Mouse (Mus musculus): ENCODE measurements around the gene Sh3d19.
"Not testable (repeated sequence)": the region's sequence is repeated elsewhere in the genome, so short reads cannot be mapped to it uniquely, and the experiment has no call there.

Gene Sh3d19

DNA sequence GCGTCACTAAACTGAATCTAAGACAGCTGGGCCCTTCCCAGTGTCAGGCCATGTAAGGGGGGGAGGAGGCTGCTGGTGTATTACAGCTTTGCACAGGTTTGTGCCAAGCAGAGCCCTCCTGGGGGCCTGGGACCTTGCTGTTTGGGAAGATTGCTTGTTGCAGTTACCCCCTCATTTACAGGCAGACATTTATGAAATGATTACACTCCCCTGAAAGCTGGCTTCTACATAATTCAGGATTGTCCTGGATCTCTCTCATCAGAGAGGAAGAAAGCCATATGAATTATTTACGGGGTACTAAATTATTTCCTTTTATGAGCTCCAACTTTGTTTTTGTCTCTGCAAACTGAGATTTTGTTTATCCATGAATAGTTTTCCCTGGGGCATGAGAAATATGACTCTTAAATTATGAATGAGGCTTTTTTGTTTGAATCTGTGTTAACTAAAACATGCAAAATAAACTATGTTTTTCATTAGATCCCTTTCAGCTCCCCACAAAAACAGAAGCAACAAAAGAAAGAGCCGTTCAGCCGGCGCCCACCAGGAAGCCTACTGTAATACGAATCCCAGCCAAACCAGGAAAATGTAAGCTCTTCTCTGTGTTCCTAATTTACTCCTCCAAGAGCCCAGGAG lies 122.4 kb downstream of the Sh3d19 start:
- DNase-seq (ENCODE audit: low read depth, low spot score), result no peak

- DNase-seq (ENCODE audit: low read depth, low spot score), result no peak
Observed at GRCm38 (mm10) chr3:86093907-86094306, 123.0 kb downstream of the Sh3d19 start.

- no peak for DNase-seq (ENCODE audit: low read depth, low spot score)
Observed at GRCm38 (mm10) chr3:86101956-86102355, 131.0 kb downstream of the Sh3d19 start.

- DNase-seq (ENCODE audit: low read depth, low spot score), result no peak
Observed at GRCm38 (mm10) chr3:86103449-86104291, 132.8 kb downstream of the Sh3d19 start.

- DNase-seq (ENCODE audit: low read depth, low spot score), result not testable (repeated sequence)
Observed at GRCm38 (mm10) chr3:86104433-86104832, 133.5 kb downstream of the Sh3d19 start.

- DNase-seq (ENCODE audit: low read depth, low spot score), result no peak
Observed at GRCm38 (mm10) chr3:86104909-86105308, 134.0 kb downstream of the Sh3d19 start.

GRCm38 (mm10) chr3:86106086-86106632 lies 135.2 kb downstream of the Sh3d19 start:
- no peak for DNase-seq (ENCODE audit: low read depth, low spot score)

- no peak for DNase-seq (ENCODE audit: low read depth, low spot score)
Observed at GRCm38 (mm10) chr3:86107637-86108539, 137.0 kb downstream of the Sh3d19 start.

DNA sequence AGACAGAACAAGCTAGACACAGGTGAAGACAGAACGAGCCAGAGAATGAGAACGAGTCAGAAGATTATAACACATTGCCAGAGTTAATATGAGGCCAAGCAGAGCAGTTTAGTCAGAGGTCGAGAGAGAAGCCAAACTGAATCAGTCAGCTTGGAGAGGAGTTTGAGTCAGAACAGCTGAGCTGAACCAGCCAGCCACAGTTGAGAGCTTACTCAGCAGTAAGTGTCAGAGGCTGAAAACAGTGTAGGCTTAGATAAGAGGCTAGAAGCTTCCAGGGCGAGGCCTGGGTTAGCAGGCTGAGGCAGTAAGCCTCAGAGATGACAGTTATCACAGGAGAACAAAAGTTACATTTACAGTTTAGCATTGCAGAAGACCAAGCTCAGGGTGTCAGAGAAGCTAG lies 137.7 kb downstream of the Sh3d19 start:
- no peak for DNase-seq (ENCODE audit: low read depth, low spot score)

DNA sequence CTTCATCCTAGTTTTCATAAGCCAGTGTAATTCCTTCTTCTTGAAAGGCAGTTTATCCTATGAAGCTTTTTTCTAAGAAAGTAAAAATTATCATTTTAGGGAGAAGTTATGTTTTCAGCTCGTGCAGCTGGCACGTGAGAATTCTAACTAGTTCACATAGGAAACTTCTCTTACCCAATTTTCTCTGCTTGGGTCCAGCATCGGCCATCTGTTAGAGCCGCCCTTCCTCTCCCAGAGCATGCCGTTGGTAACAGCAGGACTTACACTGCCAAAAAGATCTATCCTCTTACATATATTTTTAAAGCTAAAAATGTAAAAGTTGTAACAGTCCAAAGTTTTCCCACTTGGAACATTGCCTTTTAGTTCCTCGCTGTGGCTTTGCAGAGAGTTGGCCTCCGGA lies 138.2 kb downstream of the Sh3d19 start:
- DNase-seq (ENCODE audit: low read depth, low spot score), result no peak

DNA sequence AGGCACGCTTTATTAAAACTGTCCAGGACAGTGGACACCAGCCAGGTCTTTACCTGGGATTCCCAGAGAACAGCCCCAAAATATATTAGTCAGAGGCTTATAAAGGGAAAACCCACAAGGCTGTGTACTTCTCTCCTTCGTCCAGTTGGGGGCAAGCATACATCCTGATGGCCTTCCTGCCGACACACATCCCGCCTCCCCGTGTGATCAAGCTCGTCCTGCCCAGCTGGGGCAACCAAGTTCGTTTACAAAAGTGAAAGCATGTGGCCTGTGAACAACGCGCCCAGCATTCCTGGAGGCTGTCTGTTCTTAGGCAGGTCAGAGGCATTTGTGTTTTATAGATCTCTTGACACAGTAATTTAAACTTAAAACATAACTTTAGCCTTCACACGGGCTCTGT lies 139.2 kb downstream of the Sh3d19 start:
- DNase-seq (ENCODE audit: low read depth, low spot score), result peak; percentile 77

GRCm38 (mm10) chr3:86112766-86113165 lies 141.9 kb downstream of the Sh3d19 start:
- no peak for DNase-seq (ENCODE audit: low read depth, low spot score)

- DNase-seq (ENCODE audit: low read depth, low spot score), result peak; percentile 55
Observed at GRCm38 (mm10) chr3:86114659-86115338, 143.9 kb downstream of the Sh3d19 start.

DNA sequence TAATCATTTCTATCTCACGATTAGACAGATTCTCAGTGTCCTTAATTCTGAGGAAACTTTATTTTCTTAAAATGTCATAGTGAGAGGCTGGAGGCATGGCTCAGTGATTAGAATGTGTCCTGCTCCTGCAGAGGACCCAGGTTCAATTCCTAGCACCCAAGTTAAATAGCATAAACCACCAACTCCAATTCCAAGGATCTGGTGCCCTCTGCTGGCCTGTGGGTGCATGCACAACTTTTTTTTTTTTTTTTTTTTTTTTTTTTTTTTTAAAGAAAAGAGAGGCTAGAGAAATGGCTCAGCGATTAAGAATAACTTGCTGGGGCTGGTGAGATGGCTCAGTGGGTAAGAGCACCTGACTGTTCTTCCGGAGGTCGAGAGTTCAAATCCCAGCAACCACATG lies 146.0 kb downstream of the Sh3d19 start:
- DNase-seq (ENCODE audit: low read depth, low spot score), result no peak

DNA sequence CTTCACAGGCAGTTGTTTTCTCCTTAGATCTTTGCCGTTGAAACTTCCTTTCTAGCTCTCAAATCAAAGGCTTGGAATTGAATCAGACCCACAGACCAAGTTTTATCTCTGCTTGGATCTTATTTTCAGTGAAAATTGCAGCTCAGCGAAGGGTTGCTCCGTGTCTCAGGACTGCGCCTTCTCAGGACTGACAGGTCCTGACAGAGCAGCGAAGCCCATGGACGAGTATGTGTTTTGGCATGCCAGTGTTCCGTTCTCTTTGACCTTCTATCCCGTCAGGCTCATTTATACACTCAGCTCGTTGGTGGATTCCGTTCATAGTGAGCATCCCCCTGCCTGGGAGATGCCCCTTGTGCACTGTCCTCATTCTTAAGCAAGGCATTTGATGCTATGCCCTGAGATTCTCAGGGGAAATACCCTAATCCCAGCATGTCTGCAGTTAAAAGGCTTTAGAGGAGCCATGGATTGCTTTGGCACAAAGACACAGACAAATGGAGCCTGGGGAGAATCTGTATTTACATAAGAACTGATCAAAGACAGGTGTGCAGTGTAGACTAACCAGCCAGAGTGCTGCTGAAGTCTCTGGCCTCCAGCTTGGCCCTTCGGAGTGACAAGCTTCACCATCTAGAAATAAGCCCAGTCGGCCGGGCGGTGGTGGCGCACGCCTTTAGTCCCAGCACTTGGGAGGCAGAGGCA lies 148.5 kb downstream of the Sh3d19 start:
- DNase-seq (ENCODE audit: low read depth, low spot score), result no peak

- no peak for DNase-seq (ENCODE audit: low read depth, low spot score)
Observed at GRCm38 (mm10) chr3:86122156-86122555, 151.2 kb downstream of the Sh3d19 start.

GRCm38 (mm10) chr3:86123251-86123746 lies 152.4 kb downstream of the Sh3d19 start:
- no peak for DNase-seq (ENCODE audit: low read depth, low spot score)

DNA sequence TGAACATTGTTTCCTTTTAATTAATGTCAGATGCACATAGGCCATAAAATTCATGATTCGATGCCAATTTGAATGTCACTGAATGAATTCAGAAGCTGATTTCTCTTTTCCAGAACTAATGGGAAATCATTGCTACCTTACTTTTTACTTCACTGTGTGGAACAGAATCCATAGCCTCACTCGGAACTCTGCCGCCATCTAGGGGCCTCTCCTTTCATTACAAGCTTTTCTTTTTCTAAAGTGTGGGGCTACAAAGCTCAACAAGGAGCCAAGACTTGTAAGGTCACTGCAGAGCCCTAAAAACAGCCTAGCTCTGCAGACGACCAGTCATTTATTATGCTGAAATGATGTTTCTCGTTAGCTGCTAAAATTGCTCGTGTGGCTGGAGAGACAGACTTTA lies 158.8 kb downstream of the Sh3d19 start:
- DNase-seq (ENCODE audit: low read depth, low spot score), result peak; percentile 64

- DNase-seq (ENCODE audit: low read depth, low spot score), result no peak
Observed at GRCm38 (mm10) chr3:86134939-86135638, 164.2 kb downstream of the Sh3d19 start.

Data from A20 (cell line).